Mouse (Mus musculus): Measurements from ENCODE around the gene Gm36028.

Gene Gm36028

DNA sequence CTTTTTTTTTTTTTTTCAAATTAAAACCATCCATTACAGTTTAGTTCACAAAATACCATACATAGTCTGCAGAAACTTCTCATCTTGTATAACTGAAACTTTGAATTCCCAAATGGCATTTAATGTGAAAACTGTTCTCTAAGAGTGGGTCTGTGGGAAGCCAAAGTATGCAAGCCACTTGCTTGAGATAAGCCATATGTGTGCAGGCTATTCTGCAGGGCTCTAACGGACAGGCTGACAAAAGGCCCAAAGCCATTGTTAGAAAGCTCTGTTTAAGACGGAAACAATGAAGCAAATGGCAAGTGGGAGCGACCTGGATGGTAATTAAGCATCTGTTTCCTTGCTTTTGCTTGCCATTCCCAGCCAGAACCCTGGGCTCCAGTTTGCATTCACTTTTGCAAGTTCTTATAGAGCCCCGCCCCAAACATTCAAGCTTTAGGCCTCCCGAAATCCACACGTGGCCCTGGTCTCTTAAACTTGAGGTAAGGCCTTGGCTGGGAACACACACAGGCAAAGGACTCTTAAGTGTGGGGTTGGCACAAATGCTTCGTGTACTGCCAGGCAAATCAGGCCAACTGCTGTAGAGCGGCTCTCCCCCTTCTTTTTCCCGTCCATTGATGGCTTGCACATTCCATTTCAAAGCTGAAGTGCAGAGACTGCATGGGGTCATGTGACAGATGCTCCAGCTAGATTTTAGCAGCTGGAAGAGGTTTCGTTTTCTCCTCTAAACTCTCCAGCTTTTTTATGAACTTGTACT lies 51.9 kb downstream of the Gm36028 start:
- no peak for DNase-seq (ENCODE audit: low spot score)

DNA sequence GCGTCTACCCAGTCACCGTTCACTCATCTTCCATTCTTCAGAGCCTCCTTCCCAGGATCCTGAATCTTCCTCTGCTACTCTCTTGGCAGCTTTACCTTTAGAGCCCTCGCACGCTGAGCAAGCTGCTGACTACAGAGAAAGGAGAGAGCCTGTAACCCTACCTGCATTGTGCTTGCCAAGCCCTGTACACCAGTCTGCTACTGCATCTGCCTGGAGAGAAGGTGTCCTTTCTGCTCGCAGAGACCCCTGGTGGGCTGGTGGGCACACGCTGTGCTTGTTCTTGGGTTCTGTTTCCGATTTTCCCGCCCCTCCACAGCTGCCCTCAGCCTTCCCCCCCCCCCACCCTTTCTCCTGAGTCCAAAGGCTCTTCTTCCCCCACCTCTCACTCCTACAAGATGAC lies 53.7 kb downstream of the Gm36028 start:
- no peak for DNase-seq (ENCODE audit: low spot score)

DNA sequence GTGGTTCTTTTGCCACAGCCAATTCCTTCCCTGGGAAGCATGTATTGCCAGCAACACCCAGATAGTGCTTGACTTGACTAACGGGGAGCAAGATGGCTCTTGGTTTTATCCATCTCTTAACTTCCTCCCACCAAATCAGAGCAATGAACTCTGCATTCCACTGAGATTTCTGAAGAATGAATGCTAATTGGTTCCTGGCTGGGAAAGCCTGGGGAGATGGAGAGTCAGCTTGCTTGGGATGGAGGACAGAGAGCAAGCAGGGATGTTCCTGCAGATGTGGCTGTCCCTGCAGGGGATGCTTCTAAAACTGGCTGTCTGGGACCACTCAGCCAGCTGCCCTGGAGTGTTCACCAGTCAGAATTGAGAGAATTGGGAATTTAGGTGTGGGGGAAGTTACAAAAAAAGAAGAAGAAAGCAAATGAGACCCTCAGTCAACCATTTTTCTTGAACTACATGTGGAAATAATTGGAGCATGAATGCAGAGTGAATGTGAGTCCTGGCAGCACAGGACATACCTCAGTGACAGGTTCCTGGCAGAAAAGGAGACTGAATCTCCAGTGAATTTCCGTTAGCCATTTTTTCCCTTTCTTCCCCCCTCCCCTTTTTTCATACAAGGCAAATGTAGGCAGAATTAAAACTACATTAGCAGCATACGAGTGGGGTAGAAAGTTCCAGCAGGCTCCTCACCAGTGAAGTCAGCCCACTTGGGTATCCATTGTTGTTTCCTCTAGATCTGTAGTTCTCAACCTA lies 55.0 kb downstream of the Gm36028 start:
- DNase-seq (ENCODE audit: low spot score): no peak

DNA sequence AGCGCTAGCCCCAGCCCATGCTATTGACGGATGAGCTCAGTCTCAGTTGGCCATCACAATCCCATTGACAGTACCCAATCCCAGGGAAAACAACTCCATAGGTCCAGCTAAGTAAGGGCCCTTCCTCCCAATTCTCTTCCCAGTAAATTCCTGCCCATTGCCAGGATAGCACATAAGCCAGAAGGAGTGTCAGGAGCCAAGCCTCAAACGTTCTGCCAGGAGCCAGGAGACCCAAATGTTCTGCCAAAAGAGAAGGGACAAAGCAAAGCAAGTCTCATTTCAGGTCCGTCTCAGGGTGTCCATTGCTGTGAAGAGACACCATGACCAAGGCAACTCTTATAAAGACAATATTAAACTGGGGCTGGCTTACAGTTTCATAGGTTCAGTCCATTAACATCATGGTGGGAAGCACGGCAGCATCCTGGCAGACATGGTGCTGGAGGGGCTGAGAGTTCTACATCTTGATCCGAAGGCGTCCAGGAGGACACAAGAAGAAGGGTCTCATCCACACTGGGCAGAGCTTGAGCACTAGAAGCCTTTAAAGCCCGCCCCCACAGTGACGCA lies 57.5 kb downstream of the Gm36028 start:
- DNase-seq (ENCODE audit: low spot score): no peak

DNA sequence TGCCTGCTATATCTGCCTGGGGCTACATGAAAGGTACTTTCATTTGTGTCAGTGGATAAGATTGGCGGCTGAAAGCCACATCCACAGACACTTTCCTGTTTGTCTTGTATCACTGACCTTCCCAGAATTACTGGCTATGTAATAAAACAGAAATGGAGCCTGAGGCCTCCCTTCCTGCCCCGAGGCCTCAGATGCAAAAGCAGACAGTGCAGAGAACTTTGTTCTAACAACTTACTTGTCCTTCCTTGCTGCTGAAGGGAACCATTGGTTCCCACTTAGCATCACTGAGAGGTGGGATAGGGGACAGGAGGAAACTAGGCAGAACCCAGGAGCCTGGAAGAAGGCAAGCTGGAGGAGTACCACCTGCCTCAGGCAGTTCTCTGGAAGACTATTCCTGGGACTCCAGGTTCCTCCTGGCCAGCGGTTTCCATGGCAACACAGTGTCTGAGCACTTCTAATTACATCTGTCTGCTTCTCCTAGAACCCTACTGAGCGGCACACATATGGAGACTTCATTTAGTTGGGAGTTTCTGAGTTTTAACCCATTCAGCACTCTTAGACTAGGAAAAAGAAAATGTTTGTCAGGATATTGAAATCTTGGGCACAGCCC lies 58.2 kb downstream of the Gm36028 start:
- no peak for DNase-seq (ENCODE audit: low spot score)

DNA sequence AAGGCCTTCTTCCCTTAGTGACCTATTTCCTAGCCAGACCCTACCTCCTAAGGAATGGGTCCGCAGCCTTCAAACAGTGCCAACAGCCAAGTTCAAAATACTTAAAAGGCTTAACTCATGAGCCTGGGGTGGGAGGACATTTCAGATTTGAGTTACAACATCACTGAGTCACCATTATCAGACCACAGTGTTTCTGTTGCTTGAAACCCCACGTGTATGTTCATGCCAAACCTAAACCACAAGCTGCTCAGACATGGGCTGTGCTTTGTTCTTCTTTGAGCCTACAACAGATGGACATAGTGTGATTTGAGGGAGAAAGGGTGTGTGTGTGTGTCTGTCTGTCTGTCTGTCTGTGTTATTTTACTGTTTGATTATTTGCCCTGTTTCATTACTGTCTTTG lies 59.8 kb downstream of the Gm36028 start:
- DNase-seq (ENCODE audit: low spot score): no peak
